Mouse (Mus musculus) cerebellum, adult (tissue): ENCODE measurements around the gene Marc1.

Source experiments
- ATAC-seq: cut with Nextera tagmentation; 2 replicates; pipeline ENCODE4 v1.9.2; 2017; ENCODE audit warnings: mild to moderate bottlenecking, moderate library complexity, mixed read lengths; ENCODE audit not compliant: insufficient number of reproducible peaks, low FRiP score, low TSS enrichment

Gene Marc1

DNA sequence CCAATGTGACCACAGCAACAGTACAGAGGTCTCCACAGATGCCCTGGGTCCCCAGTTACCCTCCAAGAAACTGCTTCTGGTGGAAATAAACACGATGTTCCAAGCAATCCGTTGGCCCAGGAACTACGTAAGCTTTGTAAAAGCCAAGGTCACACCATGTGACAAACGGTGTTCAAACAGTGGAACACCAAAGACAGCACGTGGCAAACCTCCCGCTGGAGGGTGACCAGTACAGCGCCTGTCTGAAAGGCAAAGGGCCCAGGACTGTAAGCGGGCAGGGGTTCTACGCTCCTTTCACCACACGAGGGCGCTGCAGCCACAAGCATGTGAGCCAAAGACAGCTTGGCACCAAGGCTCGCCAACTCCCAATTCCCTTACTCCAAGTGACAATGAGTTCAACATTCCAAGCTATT is 13.3 kb upstream of the Marc1 start:
- peak; percentile 85 for ATAC-seq

DNA sequence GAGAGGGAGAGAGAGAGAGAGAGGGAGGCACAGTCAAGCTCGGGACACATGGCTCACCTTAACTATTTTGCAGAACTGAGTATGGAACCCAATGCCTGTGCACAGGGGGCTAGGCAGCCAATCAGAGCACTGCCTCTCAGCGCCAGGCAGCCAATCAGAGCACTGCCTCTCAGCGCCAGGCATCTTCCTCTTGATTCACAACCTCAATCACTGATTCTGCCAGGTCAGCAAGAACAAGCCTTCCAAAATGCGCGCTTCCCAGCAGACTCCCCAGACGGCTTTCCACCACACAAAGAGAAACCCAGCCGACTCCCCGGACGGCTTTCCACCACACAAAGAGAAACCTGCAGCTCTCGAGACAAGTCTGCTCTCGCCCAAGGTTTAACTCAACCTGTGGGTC is 11.6 kb upstream of the Marc1 start:
- ATAC-seq, result no peak

DNA sequence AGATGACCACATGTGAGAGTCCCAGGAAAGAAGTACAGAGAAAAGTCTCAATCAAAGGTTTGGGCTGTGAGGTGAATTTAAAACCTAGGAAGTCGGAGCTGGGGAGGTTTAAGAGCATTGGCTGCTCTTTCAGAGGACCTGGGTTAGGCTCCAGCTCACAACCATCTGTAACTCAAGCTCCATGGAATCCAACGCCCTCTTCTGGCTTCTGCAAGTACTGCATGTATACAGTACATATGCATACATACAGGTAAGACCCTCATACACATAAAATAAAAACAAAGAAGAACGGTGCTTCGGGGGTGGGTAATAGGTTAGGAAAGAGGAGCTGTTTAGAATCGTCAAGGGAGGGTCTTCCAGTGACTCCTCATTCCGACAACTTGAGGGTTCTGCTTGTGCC is 6.7 kb upstream of the Marc1 start:
- no peak for ATAC-seq

DNA sequence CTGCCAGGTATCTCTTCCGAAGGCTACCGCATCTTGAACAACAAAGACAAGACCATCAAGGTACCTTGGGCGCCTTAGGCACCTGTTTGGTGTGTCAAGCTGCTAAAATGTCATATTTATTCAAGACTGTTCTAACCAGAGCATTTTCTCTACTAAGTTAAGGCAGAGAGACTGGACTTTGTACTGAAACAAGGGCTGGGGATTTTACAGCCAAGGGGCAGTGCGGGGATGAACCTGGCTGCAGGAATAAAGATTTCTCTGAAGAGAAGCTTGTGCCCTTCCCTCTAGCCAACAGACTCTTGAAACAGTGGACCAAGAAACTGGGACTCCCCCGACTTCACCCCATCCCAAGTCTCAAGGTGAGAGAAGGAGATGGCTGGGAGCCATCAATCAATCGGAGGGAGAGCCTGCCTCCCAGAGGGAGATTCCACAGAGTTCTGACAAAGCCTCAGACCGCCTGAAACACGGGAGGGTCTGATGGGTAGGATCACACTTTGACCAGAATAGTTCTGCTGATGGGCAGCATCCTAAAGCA is 670 bp upstream of the Marc1 start:
- no peak for ATAC-seq

DNA sequence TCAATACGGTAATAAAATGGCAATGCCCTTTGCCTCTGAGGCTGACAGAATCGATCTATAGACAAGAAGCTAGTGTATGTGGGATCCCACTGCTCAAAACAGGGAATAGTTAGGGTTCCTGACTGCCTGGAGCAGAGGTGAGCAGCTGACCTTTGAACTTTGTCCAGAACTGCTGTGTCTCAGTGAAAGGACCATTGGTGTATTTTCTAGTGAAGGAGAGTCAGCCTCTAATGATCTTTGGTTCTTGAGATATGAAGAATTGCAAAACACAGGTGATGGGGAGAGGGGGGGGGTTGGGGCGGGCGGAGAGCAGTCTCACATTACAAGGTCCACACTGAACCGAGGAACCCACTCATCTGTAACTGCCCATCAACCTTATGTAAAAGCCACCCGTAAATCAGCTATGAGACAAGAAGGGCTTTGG is 1.5 kb downstream of the Marc1 start:
- no peak for ATAC-seq

DNA sequence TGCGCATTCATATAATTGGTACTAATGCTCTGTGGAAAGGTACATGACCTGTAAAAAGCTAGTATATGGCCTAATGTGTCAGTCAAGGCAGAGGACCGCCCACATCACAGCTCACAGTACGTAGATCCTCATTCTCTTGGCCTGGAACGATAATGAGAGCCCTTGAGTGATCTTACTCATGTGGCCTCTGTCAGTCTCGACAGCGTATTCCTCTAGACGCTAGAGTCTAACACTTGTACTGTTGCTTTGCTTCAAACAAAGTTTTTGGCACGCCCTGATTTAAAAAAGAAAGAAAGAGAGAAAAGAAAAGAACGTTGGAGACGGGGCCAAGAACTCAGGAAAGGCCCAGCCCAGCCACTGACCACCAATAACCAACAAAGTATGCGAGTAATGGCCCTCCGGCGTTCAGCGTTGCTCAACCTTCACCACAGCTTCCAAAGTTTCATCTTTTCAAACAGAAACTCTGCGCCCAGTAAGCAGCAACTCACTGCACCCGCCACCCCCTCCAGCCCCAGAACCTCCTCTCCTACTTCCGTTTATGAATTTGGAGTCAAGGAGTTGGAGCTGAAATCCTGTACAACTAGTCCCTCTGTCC is 2.6 kb downstream of the Marc1 start:
- ATAC-seq, result no peak

DNA sequence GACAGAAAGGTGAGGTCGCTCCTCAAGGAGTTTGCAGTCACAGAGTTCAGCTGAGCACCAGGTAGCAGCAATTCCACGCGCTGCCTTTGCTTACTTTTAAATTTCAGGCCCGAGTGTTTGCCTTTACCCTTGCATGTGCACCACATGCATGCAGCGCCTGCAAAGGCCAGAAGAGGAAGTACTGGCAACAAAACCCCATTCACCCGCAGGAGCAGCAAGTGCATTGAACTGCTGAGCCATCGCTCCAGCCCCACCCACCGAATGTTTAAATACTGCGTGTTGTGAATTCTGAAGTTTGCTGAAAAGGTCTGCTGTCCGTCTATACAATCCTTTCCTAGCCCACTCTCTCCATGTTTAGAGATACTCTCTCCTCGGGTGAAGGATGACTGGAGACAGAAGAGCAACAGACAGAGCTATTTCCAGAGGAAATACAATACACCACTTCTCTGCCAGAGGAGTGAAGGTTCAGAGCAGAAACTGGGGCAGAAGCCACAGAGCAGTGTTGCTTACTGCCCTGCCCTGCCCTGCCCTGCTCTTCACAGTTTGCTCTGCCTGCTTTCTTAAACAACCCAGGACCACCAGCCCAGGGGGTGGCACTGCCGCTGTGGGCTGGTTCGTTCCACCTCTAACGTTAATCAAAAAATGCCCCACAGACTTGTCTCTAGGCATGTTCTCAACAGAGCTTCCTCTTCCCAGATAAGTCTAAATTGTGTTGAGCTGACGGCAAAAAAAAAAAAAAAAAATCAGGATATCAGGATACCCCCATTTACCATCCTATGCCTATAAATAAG is 3.3 kb downstream of the Marc1 start:
- ATAC-seq, result no peak

DNA sequence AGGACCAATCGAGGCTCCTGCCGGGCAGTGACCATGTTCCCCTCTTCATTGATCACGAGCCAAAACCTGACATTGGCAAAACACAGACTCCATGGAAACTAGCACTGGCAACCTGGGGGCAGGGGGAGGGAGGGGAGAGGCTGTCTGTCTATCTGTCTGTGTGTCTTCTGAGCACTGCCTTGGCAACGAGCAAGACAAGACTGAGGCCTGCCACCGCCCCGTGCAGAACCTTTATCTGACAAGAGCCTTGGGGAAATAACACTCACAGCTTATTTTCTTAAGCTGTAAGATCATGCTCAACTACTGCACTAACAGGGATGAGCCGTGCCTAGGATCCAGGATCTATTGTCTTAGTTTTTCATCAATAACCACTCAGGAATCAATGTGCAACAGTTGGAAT is 4.0 kb downstream of the Marc1 start:
- no peak for ATAC-seq

DNA sequence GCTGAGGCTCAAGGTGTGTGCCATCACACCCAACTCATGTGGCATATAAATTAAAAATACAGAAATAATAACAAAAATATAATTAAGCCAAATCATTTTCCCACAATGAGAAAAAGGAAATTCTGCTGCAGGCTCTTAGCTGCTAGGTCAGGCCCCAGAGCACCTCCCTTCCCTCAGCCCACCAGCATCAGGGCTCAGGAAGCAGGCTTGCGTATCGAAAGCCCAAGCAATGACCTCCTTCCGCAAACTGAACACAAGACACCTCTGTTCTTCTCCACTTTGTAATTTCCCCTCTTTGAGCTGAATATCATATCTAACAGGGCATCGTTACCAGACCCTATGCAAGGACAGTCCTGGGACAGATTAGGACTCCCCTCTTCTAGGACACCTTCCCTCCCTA is 5.4 kb downstream of the Marc1 start:
- no peak for ATAC-seq

DNA sequence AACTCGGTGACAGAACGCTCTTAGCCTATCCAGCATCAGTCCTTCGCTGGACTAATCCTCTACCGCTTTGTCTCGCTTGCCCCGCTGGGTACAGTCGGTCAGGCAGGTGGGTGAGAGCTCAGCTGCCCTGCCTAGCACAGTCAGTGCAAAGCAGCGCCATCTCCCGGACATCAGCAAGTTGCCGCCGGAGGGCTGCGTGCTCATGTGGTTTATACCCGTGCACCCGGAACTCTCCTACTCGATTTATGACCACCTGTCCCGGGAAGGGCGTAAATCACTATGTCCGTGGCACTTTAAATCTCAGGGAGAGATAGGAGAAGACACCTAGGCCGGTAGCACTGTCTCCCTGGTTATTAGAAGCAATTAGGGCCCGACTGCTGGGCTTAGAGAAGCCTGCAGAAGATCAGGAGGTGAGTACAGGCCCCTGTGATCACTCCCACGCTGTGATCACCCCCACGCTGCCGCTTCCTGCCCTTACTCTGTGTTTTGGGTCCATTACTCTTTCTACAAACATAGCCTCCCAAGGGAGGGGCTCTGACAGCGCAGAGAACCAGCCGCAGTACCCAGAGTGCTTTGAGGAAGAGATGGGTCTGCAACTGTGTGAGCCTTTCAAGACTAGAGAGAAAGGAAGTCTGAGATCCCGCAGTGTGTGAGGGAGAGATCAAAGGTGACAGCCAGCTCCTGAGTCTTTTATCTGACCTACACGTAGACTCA is 17.8 kb downstream of the Marc1 start:
- no peak for ATAC-seq

DNA sequence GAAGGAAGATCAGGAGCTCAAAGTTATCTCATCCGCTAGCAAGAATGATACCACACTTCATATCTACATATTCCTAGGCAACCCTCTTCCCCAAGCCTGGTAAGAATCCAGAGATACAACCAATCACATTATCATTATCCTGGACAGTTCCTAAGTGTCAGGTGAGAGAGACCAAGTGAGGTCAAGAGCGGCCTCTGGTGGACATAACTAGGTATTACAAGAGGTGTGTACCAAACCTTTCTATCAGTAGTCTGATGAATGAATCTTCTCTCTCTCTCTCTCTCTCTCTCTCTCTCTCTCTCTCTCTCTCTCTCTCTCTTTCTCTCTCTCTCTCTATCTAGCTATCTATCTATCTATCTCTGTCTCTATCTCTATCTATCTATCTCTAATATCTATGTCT is 20.0 kb downstream of the Marc1 start:
- ATAC-seq, result no peak

DNA sequence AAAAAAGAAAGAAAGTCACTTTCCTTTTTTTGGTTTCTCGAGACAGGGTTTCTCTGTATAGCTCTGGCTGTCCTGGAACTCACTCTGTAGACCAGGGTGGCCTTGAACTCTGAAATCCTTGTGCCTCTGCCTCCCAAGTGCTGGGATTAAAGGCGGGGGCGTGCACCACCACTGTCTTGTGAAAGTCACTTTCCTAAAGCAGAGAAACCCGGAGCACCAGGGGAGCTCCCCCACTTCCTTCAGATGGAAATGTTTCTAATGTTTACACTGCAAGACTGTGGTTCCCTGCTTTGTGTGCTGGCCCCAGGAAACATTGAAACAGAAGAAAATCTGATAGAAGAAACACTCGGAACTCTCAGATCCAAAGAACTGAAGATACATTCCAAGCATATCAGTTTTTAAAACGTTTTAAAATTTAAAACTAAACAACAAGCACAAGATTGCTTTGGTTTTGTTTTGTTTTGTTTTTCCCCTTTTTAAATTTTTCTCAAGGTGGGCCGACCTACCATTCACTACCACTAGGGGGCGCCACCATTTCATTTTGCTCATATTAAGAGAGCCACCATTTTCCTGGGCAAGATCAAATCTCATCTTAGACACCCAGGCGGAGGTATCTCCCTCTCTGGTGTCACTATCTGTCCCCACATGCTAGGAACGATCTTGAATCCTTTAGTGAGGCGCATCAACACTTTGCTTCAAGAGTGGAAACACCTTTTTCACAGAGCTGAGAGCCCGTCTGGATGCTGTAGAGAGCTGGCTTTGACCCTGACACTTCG is 24.5 kb downstream of the Marc1 start:
- no peak for ATAC-seq

DNA sequence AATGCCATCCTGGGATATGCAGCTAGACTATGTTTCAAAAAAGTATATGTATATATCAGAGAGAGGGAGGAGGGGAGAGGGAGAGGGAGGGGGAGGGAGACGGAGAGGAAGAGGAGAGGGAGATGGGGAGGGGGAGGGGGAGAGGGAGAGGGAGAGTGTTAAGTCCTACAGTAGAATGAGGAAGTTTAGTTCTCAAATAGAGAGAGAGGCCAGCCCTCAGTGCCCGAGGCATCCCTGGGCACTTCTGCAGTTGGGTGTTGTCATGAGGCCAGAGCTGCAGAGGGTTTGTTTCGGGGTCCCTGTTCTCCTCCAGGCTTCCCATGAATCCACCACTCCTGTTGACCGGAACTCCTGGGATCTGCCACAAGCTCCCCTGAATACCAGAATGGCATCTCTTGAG is 27.5 kb downstream of the Marc1 start:
- no peak for ATAC-seq

DNA sequence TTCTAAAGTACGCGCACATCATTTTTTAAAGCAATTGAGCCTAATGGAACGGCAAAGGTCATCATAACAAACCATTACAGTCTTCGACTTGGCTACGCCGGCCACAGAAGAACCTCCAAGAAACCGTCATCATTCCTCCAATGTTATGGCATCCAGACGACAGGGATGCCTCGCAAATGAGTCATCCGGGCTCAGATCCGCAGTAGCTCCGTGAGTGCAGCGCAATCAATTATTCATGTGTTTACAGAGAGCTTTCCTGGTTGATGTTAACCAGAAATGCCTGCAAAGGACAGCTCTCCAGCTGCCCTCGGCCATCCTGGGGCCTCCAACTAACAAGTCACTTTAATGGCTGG is 29.0 kb downstream of the Marc1 start:
- ATAC-seq, result no peak

DNA sequence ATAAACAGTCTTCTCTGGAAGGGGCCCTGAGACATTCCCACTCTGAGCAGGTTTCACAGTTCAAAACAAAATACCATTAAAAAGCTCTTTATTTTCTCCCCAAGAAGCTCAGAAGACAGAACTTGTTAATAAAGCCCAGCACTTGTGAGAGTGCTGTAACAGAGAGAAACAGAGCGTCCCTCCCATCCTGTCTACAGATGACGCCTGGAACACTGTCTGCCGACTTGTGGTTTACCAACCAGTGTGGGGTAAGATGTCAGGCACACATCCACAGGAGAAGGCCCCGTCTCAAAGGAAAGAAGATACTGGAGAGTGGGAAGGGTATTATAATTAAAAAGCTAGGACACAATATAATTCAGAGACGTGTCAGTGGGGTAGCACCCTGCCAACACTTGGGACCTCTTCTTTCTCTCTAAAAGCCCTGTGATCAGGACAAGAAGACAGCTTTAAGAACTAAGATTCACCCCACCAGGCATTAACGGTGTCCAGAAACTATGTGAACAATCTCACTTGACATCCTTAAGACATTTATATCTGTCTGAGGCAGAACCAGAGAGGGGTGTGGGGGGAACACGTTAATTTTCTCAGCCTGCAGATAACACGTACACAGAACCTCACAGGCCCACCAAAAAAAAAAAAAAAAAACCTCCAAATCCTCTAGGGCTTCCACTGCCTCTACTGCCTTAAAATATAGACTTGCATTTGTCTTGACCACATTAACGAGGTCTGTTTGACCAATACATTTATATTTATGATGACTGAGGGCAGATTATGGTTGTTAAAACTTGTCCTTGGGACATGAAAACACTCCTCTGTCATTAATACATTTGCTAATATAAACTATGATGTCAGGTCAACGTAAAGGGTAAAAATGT is 29.6 kb downstream of the Marc1 start:
- no peak for ATAC-seq

DNA sequence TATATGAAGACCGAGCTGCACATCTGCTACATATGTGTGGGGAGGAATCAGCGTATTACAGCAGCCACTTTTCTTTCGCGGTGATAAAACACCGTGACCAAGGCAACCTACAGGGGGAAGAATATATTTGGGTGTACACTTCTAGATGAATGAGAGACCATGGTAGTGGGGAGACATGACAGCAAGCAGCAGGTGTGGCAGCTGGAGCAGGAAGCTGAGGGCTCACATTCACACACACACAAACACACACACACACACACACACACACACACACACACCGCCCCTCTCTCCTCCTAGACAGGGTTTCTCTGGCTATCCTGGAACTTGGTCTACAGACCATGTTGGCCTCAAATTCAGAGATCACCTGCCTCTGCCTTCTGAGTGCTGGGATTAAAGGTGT is 33.0 kb downstream of the Marc1 start:
- ATAC-seq, result no peak

DNA sequence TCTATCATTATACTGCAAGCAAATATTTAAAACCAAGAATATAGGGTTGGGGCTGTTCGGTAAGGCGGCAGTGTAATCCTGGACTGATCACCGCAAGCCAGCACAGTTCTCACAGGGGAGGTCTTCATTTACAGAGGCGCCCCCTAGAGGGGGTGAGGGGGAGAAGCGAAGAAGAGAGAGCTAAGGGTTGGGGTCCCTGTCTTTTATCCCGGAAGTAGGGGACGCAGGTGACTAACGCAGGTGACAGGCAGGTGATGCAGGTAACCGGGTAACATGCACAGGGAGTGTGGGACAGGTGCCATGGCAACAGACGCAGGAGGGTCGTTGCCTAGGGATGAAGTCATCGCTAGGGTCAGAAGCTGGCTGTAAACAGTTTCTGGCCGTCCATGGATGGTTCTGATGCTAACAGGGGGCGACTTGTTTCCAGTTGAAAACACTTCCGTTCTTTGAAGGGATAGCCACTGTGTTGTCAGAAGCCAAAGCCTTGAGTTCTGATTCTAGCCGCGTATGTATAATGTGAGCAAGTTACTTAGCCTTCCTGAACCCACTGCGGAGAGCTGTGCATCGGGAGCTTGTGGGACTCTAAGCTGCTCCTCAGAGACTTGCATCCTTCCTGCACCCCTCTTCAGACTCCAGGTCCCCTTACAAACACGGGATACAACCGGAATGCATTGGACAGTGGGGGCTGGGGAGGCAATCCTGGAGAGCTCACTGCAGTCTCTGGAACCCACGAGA is 33.9 kb downstream of the Marc1 start:
- no peak for ATAC-seq

DNA sequence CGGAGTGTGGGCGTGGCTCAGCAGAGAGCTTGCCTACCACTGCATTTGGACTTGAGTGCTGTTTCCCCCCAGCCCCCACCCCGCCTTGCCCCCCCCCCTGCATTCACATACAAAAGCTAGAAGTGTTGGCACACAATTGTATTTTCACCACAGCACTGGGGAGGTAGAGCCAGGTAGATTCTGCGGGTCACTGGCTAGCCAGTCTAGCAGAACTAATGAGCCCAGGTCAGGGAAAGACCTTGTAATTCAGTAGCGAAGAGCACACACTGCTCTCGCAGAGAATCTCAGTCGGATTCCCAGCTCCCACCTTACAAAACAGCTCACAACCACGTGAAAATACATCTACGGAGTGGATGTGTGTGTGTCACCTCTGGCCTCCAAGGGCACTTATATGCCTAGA is 35.8 kb downstream of the Marc1 start:
- ATAC-seq, result no peak

DNA sequence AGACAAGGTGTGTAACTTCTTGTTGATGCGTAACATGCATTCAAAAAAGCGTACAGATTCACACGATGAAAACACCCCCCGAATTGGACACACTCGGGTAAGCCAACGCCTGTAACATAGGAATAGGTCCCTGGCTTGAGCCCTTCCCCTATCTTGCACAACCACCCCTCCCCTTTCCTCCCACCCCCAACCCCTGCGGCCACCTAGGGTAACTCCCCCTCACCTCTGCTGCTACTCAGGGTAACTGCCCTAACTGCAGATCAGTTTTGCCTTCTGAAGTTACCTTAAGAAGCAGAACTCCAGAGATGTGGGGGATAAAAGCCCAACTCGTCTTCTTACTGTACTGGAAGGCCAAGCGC is 39.2 kb downstream of the Marc1 start:
- 0 out of 2 replicates have a peak, but pooled peaks have one; percentile 22 for ATAC-seq
